Mouse (Mus musculus): ENCODE data around the gene Slc36a3. TPM values are rescaled to one million over a fixed set of nuclear protein-coding genes. Genes with fewer than 3 reads are reported as not detected.

Slc36a3 gene
- polyA plus RNA-seq, 2 experiments, result not detected

GRCm38 (mm10) chr11:55162670-55163069 is 11.2 kb upstream of the Slc36a3 start:
- H3K9ac ChIP-seq (ENCODE audit: low read depth, low read length, severe bottlenecking), result no peak overlapping the region
- no peak for TF ChIP-seq POLR2A (IDR thresholded peaks at IDR 0.05; ENCODE audit: borderline replicate concordance, extremely low read depth, insufficient read depth, insufficient read length)
- no peaks in the 10 kb centered on the region for H3K4me1 ChIP-seq (ENCODE audit: control insufficient read depth, insufficient read depth, low read length)
- DNase-seq (ENCODE audit: low spot score) (no peak), ATAC-seq (ENCODE audit: low FRiP score, low read depth) (no peak)
- no peak overlapping the region for H3K4me3 ChIP-seq (replicated peaks; ENCODE audit: low read length)
- 46% methylated on average over 9 of the region's 9 CpGs for WGBS
- no peaks in the 10 kb centered on the region for H3K9me3 ChIP-seq (ENCODE audit: control insufficient read depth, low read length)
- no peak overlapping the region for H3K4me2 ChIP-seq (replicated peaks; ENCODE audit: low read depth, low read length, severe bottlenecking)
- no peaks in the 10 kb centered on the region for H3K36me3 ChIP-seq (ENCODE audit: control insufficient read depth, insufficient read depth, low read length)
- no peak overlapping the region for H3K27ac ChIP-seq (replicated peaks; ENCODE audit: low read depth, low read length)
- H3K27me3 ChIP-seq (ENCODE audit: control insufficient read depth, insufficient read depth, low read length), result no peaks in the 10 kb centered on the region

- no peak for TF ChIP-seq POLR2A (IDR thresholded peaks at IDR 0.05; ENCODE audit: borderline replicate concordance, extremely low read depth, insufficient read depth, insufficient read length)
- ATAC-seq (ENCODE audit: low FRiP score, low read depth) (no peak), DNase-seq (ENCODE audit: low spot score) (peak; percentile 64)
- no peaks in the 10 kb centered on the region for H3K9me3 ChIP-seq (ENCODE audit: control insufficient read depth, low read length)
- H3K4me1 ChIP-seq (ENCODE audit: control insufficient read depth, insufficient read depth, low read length), result no peaks in the 10 kb centered on the region
- H3K4me2 ChIP-seq (replicated peaks; ENCODE audit: low read depth, low read length, severe bottlenecking), result no peak overlapping the region
- H3K27ac ChIP-seq (replicated peaks; ENCODE audit: low read depth, low read length), result no peak overlapping the region
- no peaks in the 10 kb centered on the region for H3K27me3 ChIP-seq (ENCODE audit: control insufficient read depth, insufficient read depth, low read length)
- no peak overlapping the region for H3K9ac ChIP-seq (ENCODE audit: low read depth, low read length, severe bottlenecking)
- 55% methylated on average over 13 of the region's 13 CpGs for WGBS
- H3K4me3 ChIP-seq (replicated peaks; ENCODE audit: low read length), result no peak overlapping the region
- H3K36me3 ChIP-seq (ENCODE audit: control insufficient read depth, insufficient read depth, low read length), result no peaks in the 10 kb centered on the region
Observed at GRCm38 (mm10) chr11:55158785-55159359, 7.4 kb upstream of the Slc36a3 start.

DNA sequence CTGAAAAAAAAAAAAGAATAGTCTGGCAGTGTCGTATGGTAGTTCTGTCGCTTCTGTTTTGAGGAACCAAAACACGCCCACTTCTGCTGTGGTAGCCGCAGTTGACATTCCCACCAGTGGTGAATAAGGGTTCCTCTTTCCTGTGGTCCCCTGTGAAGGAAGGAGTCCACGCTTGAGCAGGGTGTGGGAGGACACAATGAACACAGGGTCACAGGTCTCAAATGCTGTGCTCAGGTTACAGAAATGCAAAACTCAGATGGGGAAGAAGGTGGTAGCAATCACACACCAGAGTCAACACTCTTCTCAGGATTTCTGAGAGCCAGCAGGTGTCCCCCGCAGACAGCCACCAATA is 3.5 kb upstream of the Slc36a3 start:
- ATAC-seq (ENCODE audit: low FRiP score, low read depth) (no peak), DNase-seq (ENCODE audit: low spot score) (no peak)
- Histone ChIP-seq H3K27me3 (ENCODE audit: control insufficient read depth, insufficient read depth, low read length) (no peaks in the 10 kb centered on the region), H3K4me2 (replicated peaks; ENCODE audit: low read depth, low read length, severe bottlenecking) (no peak overlapping the region), H3K9ac (ENCODE audit: low read depth, low read length, severe bottlenecking) (no peak overlapping the region), H3K4me1 (ENCODE audit: control insufficient read depth, insufficient read depth, low read length) (no peaks in the 10 kb centered on the region), H3K4me3 (replicated peaks; ENCODE audit: low read length) (no peak overlapping the region), H3K36me3 (ENCODE audit: control insufficient read depth, insufficient read depth, low read length) (no peaks in the 10 kb centered on the region), H3K27ac (replicated peaks; ENCODE audit: low read depth, low read length) (no peak overlapping the region), H3K9me3 (ENCODE audit: control insufficient read depth, low read length) (no peaks in the 10 kb centered on the region)
- 73% methylated on average over 6 of the region's 6 CpGs for WGBS
- no peak for TF ChIP-seq POLR2A (IDR thresholded peaks at IDR 0.05; ENCODE audit: borderline replicate concordance, extremely low read depth, insufficient read depth, insufficient read length)

DNA sequence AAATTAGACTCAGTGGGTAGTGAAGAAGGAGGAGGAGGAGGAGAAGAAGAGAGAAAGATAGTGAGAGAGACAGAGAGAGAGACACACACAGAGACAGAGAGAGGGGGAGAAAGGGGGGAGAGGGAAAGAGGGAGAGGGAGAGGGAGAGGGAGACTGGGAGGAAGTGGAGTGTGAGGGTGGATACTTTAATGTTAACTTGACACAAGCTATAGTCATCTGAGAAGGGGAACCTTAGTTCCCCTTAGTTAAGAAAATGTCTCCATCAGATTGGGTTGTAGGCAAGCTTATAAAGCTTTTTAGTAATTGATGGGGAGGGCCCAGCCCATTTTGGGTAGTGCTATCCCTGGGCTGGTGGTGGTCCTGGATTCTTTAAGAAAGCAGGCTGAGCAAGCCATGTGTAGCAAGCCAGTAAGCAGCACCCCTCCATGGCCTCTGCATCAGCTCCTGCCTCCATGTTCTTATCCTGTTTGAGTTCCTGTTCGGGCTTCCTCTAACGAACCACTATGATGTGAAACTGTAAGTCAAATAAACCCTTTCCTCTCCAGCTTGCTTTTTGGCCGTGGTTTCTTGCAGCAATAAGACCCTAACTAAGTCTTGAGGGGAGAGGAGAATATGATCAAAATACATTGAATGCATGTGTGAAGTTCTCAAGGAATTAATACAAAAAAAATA is 3.0 kb upstream of the Slc36a3 start:
- Histone ChIP-seq H3K27me3 (ENCODE audit: control insufficient read depth, insufficient read depth, low read length) (no peaks in the 10 kb centered on the region), H3K9me3 (ENCODE audit: control insufficient read depth, low read length) (no peaks in the 10 kb centered on the region), H3K4me2 (replicated peaks; ENCODE audit: low read depth, low read length, severe bottlenecking) (no peak overlapping the region), H3K36me3 (ENCODE audit: control insufficient read depth, insufficient read depth, low read length) (no peaks in the 10 kb centered on the region), H3K27ac (replicated peaks; ENCODE audit: low read depth, low read length) (no peak overlapping the region), H3K4me3 (replicated peaks; ENCODE audit: low read length) (no peak overlapping the region), H3K4me1 (ENCODE audit: control insufficient read depth, insufficient read depth, low read length) (no peaks in the 10 kb centered on the region), H3K9ac (ENCODE audit: low read depth, low read length, severe bottlenecking) (no peak overlapping the region)
- TF ChIP-seq POLR2A (IDR thresholded peaks at IDR 0.05; ENCODE audit: borderline replicate concordance, extremely low read depth, insufficient read depth, insufficient read length), result no peak
- no peak for ATAC-seq (ENCODE audit: low FRiP score, low read depth)
- WGBS, result 43% methylated on average over 3 of the region's 3 CpGs
- DNase-seq (ENCODE audit: low spot score), result no peak

- 80% methylated on average over 4 of the region's 4 CpGs for WGBS
- DNase-seq (ENCODE audit: low spot score) (no peak), ATAC-seq (ENCODE audit: low FRiP score, low read depth) (no peak)
- no peak overlapping the region for H3K4me2 ChIP-seq (replicated peaks; ENCODE audit: low read depth, low read length, severe bottlenecking)
- no peaks in the 10 kb centered on the region for H3K27me3 ChIP-seq (ENCODE audit: control insufficient read depth, insufficient read depth, low read length)
- H3K4me1 ChIP-seq (ENCODE audit: control insufficient read depth, insufficient read depth, low read length), result peaks cover 4% of the 10 kb centered on the region; the same call in 1 of the 2 replicates
- H3K4me3 ChIP-seq (replicated peaks; ENCODE audit: low read length), result no peak overlapping the region
- H3K9me3 ChIP-seq (ENCODE audit: control insufficient read depth, low read length), result no peaks in the 10 kb centered on the region
- TF ChIP-seq POLR2A (IDR thresholded peaks at IDR 0.05; ENCODE audit: borderline replicate concordance, extremely low read depth, insufficient read depth, insufficient read length), result no peak
- no peak overlapping the region for H3K27ac ChIP-seq (replicated peaks; ENCODE audit: low read depth, low read length)
- no peak overlapping the region for H3K9ac ChIP-seq (ENCODE audit: low read depth, low read length, severe bottlenecking)
- no peaks in the 10 kb centered on the region for H3K36me3 ChIP-seq (ENCODE audit: control insufficient read depth, insufficient read depth, low read length)
Observed at GRCm38 (mm10) chr11:55148461-55148860, 3.0 kb downstream of the Slc36a3 start.

Measured in limb, embryonic 14.5 days (tissue).